Mouse (Mus musculus) kidney, adult 9 months (tissue): ENCODE data around the gene Scyl2.

Experiments
- DNase-seq: peaks from one replicate; pipeline ENCODE4 v3.0.0; 2022

Gene Scyl2

DNA sequence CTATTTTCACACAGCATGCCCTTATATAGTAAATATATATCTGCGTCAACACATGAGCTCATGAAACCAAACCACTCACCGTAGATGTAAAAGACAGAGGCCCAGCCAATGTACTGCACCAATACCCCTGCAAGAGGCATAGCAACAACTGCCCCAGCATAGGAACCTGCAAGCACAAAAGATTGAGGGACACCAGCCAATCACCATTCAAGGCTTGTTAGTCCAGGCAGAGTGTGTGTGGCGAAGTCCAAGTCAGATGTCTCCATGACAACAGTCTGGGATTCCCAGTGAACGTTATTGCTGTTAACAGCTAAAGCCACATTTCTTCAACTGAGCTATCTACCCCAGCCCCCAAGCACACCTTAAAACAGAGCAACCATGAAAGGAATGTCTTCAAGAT, 93.3 kb downstream of the Scyl2 start:
- no peak for DNase-seq

DNA sequence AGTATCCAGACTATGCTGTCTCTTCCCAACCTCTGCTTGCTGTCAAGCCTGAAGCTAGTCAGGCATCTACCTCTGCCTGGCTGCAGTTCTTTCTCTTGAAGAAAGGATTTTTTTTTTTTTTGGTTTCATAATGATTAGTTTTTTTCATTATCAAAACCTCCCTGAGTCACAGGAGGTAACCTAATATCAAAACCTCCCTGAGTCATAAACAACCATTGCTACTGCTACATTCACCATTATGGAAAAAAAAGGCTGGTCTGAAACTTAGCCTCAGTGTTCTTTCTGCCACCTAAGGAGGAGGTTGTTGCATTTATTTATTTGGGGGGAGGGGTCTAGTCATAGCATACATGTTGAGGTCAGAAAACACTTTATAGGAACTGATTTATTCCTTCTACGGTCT, 96.2 kb downstream of the Scyl2 start:
- no peak for DNase-seq
